Mouse (Mus musculus) lung, postnatal 0 days (tissue): ENCODE results near the gene Prr19.

ENCODE experiments used
- CTCF ChIP-seq: IDR thresholded peaks from 2 replicates; pipeline ENCODE4 v1.5.1; 2016; ENCODE audit warnings: antibody characterized with exemption, mild to moderate bottlenecking
- EP300 ChIP-seq: IDR thresholded peaks from 2 replicates; pipeline ENCODE4 v1.6.1; 2016; ENCODE audit warnings: antibody characterized with exemption, mild to moderate bottlenecking, control low read depth

DNA sequence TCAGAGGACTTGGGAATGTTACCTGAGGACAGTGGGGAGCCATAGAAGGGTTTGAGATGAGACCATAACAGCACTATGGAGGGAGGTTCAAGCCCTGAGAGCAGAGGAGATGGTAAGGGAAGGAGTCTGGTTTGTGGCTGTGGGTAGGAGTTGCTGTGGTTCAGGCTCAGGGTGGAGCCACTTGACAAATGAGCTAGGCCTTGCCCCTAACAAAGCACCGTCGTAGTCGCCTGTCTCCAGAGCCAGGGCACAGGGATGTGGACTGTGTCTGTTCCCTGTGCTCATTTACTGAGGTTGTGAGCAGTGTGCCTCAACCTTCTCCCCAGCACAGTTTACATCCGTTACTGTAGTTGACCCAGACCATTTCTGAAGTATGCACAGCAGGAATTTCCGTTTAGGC, 26.6 kb upstream of the Prr19 start:
- TF ChIP-seq EP300 = no peak
- no peak for TF ChIP-seq CTCF
